Mouse (Mus musculus): Measurements from ENCODE around the gene Nsg2.
"Not testable (repeated sequence)": the region's sequence is repeated elsewhere in the genome, so short reads cannot be mapped to it uniquely, and the experiment has no call there.

Nsg2 gene

DNA sequence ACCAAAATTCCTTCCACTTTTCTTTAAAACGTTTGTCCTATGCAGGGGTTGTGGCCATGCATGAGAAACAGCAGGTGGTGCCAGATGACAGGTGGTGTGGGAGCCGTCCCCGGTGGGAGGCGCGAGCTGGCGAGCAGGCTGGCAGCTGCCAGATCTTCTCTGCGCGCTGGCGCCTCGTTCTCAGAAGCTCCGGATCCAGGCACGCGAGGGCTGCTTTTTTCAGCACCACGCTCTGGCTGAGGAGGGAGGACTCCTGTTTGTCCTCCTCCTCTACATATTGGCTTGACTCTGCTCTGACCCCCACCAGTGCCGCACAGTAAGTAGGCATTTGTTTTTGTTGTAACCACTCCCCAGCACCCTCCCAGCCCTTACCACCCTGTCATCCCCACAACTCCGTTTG is at the start of gene Nsg2:
TSS of gene Nsg2 (plus strand) at position 183 of the 400 bp plus-strand sequence.
- DNase-seq (ENCODE audit: low read depth, low spot score) = peak; percentile 74

- no peak for DNase-seq (ENCODE audit: low read depth, low spot score)
These were observed 40.2 kb upstream of the Nsg2 start for GRCm38 (mm10) chr11:31960071-31960470.

GRCm38 (mm10) chr11:31963993-31964392 is 36.3 kb upstream of the Nsg2 start:
- DNase-seq (ENCODE audit: low read depth, low spot score) = no peak

GRCm38 (mm10) chr11:31965256-31966134 is 34.8 kb upstream of the Nsg2 start, which contains the start of gene 4930524B15Rik:
Gene 4930524B15Rik (plus strand): TSS chr11:31965592.
- no peak for DNase-seq (ENCODE audit: low read depth, low spot score)

DNA sequence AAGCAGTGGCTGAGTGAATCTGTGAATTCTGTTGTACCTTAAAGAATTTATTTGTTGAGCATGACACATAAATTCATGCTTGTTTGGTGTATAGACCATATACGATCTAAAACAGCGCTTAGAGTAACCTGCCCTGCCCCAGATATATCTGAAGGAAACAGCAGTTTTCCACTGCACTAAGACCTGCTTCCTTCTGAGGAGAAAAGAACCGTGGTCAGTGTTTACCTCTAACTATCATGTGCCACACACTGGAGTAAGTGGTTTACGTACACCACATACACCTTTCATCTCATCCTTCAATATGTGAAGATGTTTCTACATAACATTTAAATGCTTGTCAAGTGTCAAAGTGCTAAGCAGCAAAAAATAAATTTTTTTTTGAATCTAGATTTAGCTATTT is 26.1 kb upstream of the Nsg2 start:
- no peak for DNase-seq (ENCODE audit: low read depth, low spot score)

GRCm38 (mm10) chr11:31974826-31975225 is 25.4 kb upstream of the Nsg2 start:
- no peak for DNase-seq (ENCODE audit: low read depth, low spot score)

DNA sequence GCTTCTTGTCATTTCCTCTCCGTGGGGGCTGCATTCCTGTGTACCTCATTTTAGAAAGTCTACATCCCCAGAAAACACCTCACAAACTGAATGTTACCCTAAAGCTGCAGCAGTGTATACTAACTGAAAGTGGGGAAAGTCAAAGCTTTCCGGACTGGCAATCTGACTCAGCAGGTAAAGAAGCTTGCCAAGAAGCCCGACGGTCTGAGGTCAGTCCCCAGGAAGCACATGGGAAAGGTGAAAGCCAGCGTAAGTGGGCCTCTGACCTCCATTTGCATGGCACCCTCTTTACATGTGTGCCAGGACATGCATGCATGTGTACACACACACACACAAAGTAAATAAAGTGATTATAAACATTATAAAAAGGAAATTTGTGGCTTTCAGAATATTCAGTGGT is 24.6 kb upstream of the Nsg2 start:
- no peak for DNase-seq (ENCODE audit: low read depth, low spot score)

- no peak for DNase-seq (ENCODE audit: low read depth, low spot score)
These were observed 24.1 kb upstream of the Nsg2 start for GRCm38 (mm10) chr11:31976137-31976536.

GRCm38 (mm10) chr11:31980089-31980488 is 20.2 kb upstream of the Nsg2 start:
- not testable (repeated sequence) for DNase-seq (ENCODE audit: low read depth, low spot score)

DNA sequence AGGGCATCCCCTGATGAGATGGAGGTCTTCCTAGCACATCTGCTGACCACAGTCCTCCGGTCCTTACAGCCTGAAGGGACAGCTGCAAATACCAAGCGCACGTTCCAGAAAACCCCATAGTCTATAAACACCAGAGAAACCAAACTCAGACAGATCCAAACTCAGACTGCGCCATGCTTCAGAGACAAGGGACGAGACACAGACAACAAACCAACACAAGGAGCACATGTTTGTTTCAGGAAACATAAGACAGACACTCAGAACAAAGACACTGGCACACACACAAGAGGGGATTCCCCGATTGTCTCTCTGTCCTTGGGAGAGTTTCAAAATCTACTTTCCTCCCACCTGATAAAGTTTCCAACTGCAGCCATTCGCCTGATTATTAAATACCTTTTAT is 18.4 kb upstream of the Nsg2 start:
- DNase-seq (ENCODE audit: low read depth, low spot score) = no peak

DNA sequence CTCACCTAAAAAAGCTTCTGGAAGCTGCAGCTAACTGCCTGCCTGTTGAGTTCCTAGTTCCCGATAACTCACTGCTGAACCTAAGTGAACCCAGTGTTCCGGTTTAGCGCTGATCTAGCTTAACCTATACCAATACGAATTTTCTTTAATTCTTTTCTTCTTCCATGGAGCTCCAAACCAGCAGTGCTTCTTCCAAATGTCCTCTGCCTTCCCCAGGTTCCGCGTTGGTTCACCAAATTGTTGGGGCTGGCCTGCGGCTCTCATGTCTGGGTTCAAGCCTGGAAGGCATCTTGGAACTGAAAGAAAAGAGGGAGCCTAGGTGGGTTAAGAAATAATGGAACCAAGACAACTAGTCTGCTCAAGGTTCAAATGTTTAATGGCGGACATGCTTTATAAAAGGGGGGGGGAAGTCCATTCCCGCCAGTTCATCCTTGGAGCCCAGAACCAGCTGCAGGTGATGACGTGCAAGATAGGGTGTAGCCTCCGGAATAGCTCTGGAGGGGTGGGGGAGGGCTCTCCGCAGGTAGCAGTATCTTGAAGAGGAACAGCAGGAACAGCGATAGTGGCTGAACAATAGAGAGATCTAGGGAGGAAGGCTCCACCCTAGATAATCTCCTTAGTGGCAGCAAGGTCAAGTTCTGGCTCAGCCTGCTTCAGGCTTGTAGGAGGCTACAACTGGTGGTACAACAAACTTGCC is 17.9 kb upstream of the Nsg2 start:
- DNase-seq (ENCODE audit: low read depth, low spot score) = not testable (repeated sequence)

- no peak for DNase-seq (ENCODE audit: low read depth, low spot score)
These were observed 17.0 kb upstream of the Nsg2 start for GRCm38 (mm10) chr11:31983249-31983648.

DNA sequence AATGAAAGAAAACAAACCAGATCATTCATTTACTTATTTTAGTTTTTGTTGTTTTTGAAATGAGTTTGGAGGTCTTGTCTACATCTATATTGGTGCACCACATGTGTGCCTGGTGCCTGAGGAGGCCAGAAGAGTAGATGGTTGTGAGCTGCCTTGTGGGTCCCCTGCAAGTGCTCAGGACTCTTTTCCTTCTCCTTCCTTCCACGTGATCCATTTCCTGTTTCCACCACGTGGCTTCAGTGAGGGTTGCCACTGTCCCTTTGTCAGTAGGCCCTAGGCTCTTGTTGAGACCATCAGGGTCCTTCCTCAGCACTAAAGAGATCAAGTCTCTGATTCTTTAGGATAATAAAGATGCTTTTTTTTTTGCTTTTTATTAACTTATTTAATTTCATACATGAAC is 15.5 kb upstream of the Nsg2 start:
- DNase-seq (ENCODE audit: low read depth, low spot score) = no peak

- no peak for DNase-seq (ENCODE audit: low read depth, low spot score)
These were observed 7.7 kb upstream of the Nsg2 start for GRCm38 (mm10) chr11:31992535-31992934.

GRCm38 (mm10) chr11:31999716-32000115 is 547 bp upstream of the Nsg2 start:
- no peak for DNase-seq (ENCODE audit: low read depth, low spot score)

DNA sequence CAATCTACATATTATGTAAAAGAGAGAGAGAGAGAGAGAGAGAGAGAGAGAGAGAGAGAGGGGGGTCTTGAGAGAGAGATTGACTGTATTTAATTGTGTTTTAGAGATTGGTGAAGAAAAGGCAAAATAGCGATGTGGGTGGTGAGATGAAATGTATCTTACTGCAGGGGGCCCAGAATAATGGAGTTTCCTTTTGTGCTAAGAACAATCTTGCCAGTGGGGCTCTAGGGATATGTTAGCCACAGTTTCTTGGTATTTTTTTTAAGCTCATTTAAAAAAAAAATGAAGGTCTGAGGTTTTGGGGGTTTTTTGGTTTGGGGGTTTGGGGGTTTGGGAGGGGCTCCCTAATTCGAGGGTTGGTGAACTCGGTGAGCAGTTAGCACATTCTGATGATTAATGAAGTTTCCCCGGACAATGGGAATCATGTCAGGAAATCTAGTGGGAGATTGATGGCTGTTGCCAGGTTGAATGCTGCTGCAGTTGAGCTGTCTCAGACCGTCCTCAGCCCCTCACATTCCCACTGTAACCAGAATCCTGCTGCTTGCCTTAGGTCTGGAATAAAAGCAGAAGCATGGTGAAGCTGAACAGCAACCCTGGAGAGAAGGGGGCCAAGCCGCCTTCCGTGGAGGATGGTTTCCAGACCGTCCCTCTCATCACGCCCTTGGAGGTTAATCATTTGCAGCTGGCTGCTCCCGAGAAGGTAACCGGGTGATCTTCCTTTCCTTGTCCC is 1.1 kb downstream of the Nsg2 start:
- DNase-seq (ENCODE audit: low read depth, low spot score) = no peak

DNA sequence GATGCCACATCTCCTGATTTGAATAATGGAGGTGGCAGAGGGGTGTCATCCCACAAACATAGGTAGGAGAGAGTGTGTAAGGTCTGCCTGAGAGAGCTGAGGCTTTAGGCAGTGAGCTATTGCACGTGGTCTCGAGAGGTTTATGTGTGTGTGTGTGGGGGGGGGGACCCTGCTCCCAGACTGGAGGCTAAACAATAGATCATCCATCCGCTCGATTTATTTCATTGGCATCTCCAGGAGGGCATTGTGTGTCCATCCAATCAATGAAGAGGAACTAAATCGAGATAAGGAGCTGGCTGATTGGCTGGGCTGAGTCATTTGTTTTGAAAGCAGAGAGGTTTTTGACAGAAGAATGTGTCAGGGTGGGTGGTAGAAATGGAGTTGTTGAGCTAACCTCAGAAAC is 2.4 kb downstream of the Nsg2 start:
- no peak for DNase-seq (ENCODE audit: low read depth, low spot score)

DNA sequence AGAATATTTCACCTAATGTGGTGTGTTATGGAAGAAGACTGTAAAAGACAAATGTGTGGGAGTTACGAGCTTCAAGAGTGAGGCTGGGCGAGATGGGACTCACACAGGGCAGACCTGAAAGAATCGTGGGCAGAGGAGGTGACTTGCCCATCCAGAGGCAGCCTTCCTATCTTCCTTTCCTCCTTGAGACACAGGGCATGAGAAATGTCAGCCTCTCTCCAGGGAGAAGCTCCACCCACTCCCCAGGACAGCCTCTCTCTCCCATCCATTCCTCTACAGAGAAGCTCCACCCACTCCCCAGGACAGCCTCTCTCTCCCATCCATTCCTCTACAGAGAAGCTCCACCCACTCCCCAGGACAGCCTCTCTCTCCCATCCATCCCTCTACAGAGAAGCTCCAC is 7.8 kb downstream of the Nsg2 start:
- not testable (repeated sequence) for DNase-seq (ENCODE audit: low read depth, low spot score)

DNA sequence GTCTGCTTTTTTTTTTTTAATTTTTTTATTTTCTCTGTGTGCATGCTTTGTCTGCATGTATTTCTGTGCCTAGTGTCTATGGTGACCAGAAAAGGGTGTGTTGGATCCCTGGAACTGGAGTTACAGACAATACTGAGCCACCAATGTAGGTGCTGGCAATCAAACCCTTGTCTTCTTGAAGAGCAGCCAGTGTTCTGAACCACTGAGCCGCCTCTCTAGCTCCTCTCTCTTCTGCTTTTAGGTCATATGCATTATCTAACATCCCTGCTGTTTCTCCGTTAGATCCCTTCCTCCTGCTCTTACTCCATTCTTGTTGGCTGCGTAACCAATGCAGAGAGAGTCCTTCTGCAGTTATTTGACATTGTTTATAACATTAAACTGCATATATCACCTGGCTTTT is 8.6 kb downstream of the Nsg2 start:
- no peak for DNase-seq (ENCODE audit: low read depth, low spot score)

DNA sequence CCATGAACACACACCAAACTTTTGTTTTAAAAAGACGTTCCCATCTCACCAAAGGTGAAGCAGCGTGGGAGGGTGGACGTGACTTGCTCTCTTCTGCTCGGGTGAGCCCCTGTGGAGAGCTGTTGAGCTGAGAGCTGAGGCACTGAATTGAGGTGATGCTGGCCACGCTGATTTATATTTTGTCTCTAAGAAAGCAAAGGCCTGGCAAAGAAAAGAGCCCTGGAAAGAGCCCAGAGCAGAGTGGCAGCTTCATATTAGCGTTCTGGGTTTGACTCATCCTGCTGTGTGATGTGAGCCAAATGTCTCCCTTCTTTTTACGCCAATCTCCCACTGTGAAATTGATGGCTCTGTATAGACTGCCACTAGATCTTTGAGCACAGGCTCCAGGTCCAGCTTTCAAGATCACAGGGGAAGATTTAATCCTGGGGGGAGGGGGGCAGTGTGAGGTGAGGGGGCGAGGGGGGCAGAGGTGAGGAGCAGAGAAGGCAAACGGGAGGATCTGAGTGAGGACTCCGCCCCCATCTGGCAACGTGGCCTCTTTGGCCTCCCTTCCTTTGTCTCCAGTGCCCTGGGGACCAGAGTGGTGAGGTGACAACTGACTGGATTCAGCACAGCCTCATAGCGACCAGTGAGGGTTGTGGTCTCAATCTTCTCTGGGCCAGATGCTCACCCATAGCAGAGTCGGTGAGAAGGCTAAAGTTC is 9.8 kb downstream of the Nsg2 start:
- DNase-seq (ENCODE audit: low read depth, low spot score) = peak; percentile 61

DNA sequence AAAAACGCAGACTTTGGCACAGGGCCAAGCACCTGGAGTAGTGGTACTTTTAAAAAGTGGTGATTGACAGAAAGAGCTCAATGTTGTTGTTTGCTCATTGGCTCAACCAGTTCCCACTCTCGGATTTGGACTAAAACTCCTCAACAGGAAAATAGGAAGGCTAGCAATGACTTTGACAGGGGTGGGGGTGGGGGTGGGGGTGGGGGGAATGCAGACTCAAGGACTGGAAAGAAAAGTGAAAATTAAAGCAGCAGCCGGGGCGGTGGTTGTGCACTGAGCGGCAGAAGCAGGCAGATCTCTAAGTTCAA is 10.4 kb downstream of the Nsg2 start:
- no peak for DNase-seq (ENCODE audit: low read depth, low spot score)
